Mouse (Mus musculus): Measurements from ENCODE around the gene Tns2. TPM values are rescaled to one million over a fixed set of nuclear protein-coding genes. Genes with fewer than 3 reads are reported as not detected.

The Tns2 gene
- polyA plus RNA-seq, 1 experiment from 2014 or later, result 10.5 TPM

DNA sequence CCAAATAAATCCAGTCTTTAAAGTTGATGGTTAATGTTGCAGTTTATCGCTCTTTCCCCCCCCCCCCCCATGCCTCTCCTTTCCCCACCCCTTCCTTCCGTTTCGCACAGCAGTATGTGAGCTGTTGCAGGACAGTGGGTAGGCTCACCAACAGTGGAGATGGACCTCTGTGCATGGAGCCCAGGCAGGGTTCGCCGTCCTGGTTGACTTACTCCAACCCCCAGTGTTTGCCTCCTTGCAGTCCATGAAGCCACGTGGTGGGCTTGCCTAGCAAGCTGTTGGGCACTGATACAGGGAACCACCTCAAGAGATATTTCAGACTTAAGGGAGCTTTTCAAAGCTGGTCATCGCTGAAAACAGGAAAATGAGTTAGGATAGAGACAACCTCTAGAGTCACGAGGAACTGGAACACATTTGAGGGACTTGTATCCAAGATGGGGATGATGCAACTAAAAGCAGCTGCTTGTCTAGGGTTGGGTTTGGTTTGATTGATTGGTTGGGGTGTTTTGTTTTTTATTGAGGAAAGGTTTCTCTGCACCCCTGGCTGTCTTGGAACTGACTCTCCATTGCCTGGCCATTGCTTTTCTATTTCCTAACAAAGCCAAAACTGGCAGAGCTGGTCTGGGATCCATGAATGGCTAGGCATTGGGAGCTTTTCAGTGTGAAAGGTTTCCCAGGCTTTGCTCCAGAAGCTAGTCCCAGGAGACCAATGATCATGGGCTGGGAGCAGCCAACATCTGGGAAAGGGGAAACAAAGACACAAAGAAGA is 2.9 kb upstream of the Tns2 start:
- no peak overlapping the region for H3K27ac ChIP-seq (replicated peaks)
- H3K36me3 ChIP-seq, result peaks cover 61% of the 10 kb centered on the region
- 80% methylated on average over 8 of the region's 8 CpGs for WGBS
- no peak overlapping the region for H3K4me3 ChIP-seq
- no peak for ATAC-seq (ENCODE audit: low read depth)
- no peak overlapping the region for H3K4me2 ChIP-seq
- peaks cover 29% of the 10 kb centered on the region for H3K27me3 ChIP-seq
- no peak overlapping the region for H3K9ac ChIP-seq
- peaks cover 50% of the 10 kb centered on the region for H3K4me1 ChIP-seq (replicated peaks)
- H3K9me3 ChIP-seq, result no peaks in the 10 kb centered on the region

GRCm38 (mm10) chr15:102097991-102098555 is 2.1 kb upstream of the Tns2 start:
- Histone ChIP-seq H3K4me1 (replicated peaks) (peaks cover 58% of the 10 kb centered on the region), H3K9ac (no peak overlapping the region), H3K9me3 (no peaks in the 10 kb centered on the region), H3K36me3 (peaks cover 53% of the 10 kb centered on the region), H3K27ac (replicated peaks) (no peak overlapping the region), H3K4me2 (peak overlapping the region; percentile 78; the same call in 1 of the 2 replicates), H3K4me3 (no peak overlapping the region), H3K27me3 (peaks cover 37% of the 10 kb centered on the region)
- 31% methylated on average over 5 of the region's 5 CpGs for WGBS
- no peak for ATAC-seq (ENCODE audit: low read depth)

DNA sequence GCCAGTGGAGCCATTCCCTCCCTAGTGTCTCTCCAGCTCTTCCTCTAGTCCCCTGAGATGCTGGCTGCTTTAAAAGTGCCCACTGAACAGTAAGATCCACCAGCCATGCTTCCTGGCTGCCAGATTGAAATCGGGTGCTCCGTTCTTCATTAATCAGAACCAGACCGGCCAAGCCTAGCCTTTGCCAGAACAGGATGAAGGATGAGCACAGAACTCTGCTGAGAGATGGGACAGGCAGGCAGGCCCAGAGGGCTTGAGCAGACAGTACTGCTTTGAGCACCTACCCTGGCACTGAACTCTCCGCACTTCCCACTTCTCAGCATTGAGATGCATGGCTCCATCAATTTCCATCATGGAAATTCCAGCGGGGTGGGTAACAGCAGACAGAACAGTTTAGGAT is 953 bp upstream of the Tns2 start:
- peaks cover 41% of the 10 kb centered on the region for H3K36me3 ChIP-seq
- H3K9me3 ChIP-seq, result no peaks in the 10 kb centered on the region
- peak overlapping the region; percentile 22 for H3K9ac ChIP-seq
- WGBS, result 44% methylated on average over 5 of the region's 5 CpGs
- peak overlapping the region; percentile 48 for H3K4me3 ChIP-seq
- H3K4me2 ChIP-seq, result peak overlapping the region; percentile 78
- peaks cover 70% of the 10 kb centered on the region for H3K4me1 ChIP-seq (replicated peaks)
- H3K27me3 ChIP-seq, result peaks cover 45% of the 10 kb centered on the region
- ATAC-seq (ENCODE audit: low read depth), result no peak
- H3K27ac ChIP-seq (replicated peaks), result no peak overlapping the region

GRCm38 (mm10) chr15:102099771-102100160 is 447 bp upstream of the Tns2 start:
- peak overlapping the region; percentile 71 for H3K9ac ChIP-seq
- WGBS, result 26% methylated on average over 8 of the region's 8 CpGs
- H3K36me3 ChIP-seq, result peaks cover 36% of the 10 kb centered on the region
- peak overlapping the region; percentile 78 for H3K4me2 ChIP-seq
- peaks cover 49% of the 10 kb centered on the region for H3K27me3 ChIP-seq
- peak overlapping the region; percentile 48 for H3K4me3 ChIP-seq
- no peaks in the 10 kb centered on the region for H3K9me3 ChIP-seq
- peaks cover 70% of the 10 kb centered on the region for H3K4me1 ChIP-seq (replicated peaks)
- no peak for ATAC-seq (ENCODE audit: low read depth)
- H3K27ac ChIP-seq (replicated peaks), result peak overlapping the region; percentile 84

- WGBS, result 29% methylated on average over 10 of the region's 10 CpGs
- peaks cover 23% of the 10 kb centered on the region for H3K36me3 ChIP-seq
- H3K4me1 ChIP-seq (replicated peaks), result peaks cover 82% of the 10 kb centered on the region
- H3K27ac ChIP-seq (replicated peaks), result peak overlapping the region; percentile 84
- peaks cover 62% of the 10 kb centered on the region for H3K27me3 ChIP-seq
- peak overlapping the region; percentile 78 for H3K4me2 ChIP-seq
- peak overlapping the region; percentile 48 for H3K4me3 ChIP-seq
- no peak for ATAC-seq (ENCODE audit: low read depth)
- peak overlapping the region; percentile 71; the same call in 1 of the 2 replicates for H3K9ac ChIP-seq
- H3K9me3 ChIP-seq, result no peaks in the 10 kb centered on the region
Observed at GRCm38 (mm10) chr15:102100996-102101671, 921 bp downstream of the Tns2 start.

DNA sequence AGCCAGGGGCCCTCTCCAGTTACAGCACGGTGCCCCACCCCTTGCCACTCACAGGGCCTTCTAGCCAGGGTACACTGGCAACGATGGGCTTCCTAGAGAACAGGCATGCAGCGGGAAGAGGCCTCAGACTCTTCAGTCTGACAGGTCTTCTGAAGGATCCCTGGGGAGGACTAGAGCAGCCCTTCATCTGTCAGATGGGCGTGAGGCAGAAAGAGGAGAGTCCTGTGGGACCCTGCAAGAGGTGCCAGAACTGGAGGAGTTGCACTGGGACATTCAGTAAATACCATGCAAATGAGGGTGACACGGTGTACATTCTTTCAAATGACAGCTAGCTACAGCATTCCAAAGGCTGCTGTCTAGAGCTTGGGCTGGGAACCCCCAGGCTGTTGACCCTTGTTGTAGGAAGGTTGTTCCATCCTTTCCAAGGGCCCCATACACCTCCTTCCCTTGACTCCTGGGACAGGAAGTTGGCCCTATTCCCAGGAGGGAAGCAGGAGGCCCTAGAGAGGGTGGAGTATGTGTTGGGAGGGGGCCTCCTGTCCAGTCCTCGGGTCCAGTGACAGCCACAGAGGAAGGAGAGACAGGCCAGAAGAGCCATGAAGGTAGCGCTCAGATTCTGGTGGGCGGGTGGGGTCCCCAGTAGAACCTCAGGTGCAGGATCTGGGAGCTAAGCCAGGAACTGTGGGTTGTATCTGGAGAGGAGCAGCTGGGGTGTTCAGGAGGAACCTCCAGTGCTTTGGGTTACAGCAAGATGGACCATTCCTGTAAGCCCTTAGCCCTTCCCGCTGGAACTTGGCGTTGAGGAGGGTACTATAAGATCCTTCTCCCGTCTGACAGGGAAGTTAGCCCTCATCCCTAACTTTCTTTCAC is 1.7 kb downstream of the Tns2 start:
- H3K27ac ChIP-seq (replicated peaks), result peak overlapping the region; percentile 84
- peaks cover 90% of the 10 kb centered on the region for H3K4me1 ChIP-seq (replicated peaks)
- H3K9ac ChIP-seq, result 0 out of 2 replicates have a peak overlapping the region, but pooled peaks have one; percentile 68
- H3K36me3 ChIP-seq, result peaks cover 16% of the 10 kb centered on the region
- no peaks in the 10 kb centered on the region for H3K9me3 ChIP-seq
- ATAC-seq (ENCODE audit: low read depth), result no peak
- WGBS, result 26% methylated on average over 11 of the region's 11 CpGs
- H3K27me3 ChIP-seq, result peaks cover 69% of the 10 kb centered on the region
- peak overlapping the region; percentile 78 for H3K4me2 ChIP-seq
- H3K4me3 ChIP-seq, result peak overlapping the region; percentile 48

DNA sequence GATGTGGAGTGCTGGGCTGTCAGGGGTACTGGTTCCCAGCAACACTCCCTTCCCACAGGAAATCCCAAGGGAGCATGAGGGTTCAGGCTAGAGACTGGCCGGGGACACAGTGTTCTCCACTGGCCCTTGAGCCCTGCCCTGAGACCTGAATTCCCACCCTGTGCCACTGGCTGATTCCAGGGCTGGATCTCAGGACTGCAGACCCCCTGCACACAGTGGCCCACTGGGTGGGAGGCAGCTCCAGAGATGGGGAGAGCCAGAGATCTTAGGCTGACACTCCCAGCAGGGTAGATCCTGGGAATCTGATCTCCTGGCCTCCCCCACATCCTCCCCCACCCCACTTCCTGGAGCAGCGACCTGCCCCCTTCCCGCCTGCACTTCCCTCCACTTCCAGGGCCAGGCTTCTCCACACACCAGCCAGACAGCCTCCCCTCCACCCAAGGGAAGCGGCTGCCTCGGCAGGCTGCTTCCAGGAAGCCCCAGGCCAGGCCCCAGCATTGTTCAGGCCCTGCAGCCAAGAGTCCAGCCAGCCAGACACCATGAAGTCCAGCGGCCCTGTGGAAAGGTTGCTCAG is 2.4 kb downstream of the Tns2 start:
- Histone ChIP-seq H3K4me2 (peak overlapping the region; percentile 78), H3K36me3 (peaks cover 9% of the 10 kb centered on the region), H3K9ac (peak overlapping the region; percentile 68), H3K4me3 (peak overlapping the region; percentile 48), H3K9me3 (no peaks in the 10 kb centered on the region), H3K27ac (replicated peaks) (peak overlapping the region; percentile 84), H3K27me3 (peaks cover 77% of the 10 kb centered on the region), H3K4me1 (replicated peaks) (peaks cover 91% of the 10 kb centered on the region)
- WGBS, result 23% methylated on average over 6 of the region's 6 CpGs
- ATAC-seq (ENCODE audit: low read depth), result no peak

GRCm38 (mm10) chr15:102103371-102103946 is 3.2 kb downstream of the Tns2 start:
- Histone ChIP-seq H3K36me3 (peaks cover 4% of the 10 kb centered on the region; the same call in 1 of the 2 replicates), H3K4me2 (peak overlapping the region; percentile 78), H3K4me1 (replicated peaks) (peaks cover 83% of the 10 kb centered on the region), H3K27me3 (peaks cover 75% of the 10 kb centered on the region), H3K4me3 (peak overlapping the region; percentile 48), H3K9ac (peak overlapping the region; percentile 68), H3K9me3 (no peaks in the 10 kb centered on the region), H3K27ac (replicated peaks) (peak overlapping the region; percentile 84)
- no peak for ATAC-seq (ENCODE audit: low read depth)
- 5% methylated on average over 14 of the region's 14 CpGs for whole genome bisulfite sequencing

- Histone ChIP-seq H3K4me2 (peak overlapping the region; percentile 78), H3K36me3 (peaks cover 4% of the 10 kb centered on the region; the same call in 1 of the 2 replicates), H3K4me1 (replicated peaks) (peaks cover 84% of the 10 kb centered on the region), H3K4me3 (peak overlapping the region; percentile 48), H3K9ac (peak overlapping the region; percentile 68), H3K9me3 (no peaks in the 10 kb centered on the region), H3K27ac (replicated peaks) (peak overlapping the region; percentile 84; the same call in 1 of the 2 replicates), H3K27me3 (peaks cover 69% of the 10 kb centered on the region)
- WGBS, result 28% methylated on average over 12 of the region's 12 CpGs
- ATAC-seq (ENCODE audit: low read depth), result no peak
Observed at GRCm38 (mm10) chr15:102103947-102104555, 3.8 kb downstream of the Tns2 start.

GRCm38 (mm10) chr15:102105360-102105759 is 5.1 kb downstream of the Tns2 start:
- Histone ChIP-seq H3K27me3 (peaks cover 65% of the 10 kb centered on the region), H3K36me3 (peaks cover 4% of the 10 kb centered on the region; the same call in 1 of the 2 replicates), H3K4me2 (peak overlapping the region; percentile 55; the same call in 1 of the 2 replicates), H3K9ac (no peak overlapping the region), H3K27ac (replicated peaks) (no peak overlapping the region), H3K9me3 (no peaks in the 10 kb centered on the region), H3K4me3 (no peak overlapping the region), H3K4me1 (replicated peaks) (peaks cover 77% of the 10 kb centered on the region)
- WGBS, result 46% methylated on average over 5 of the region's 5 CpGs
- no peak for ATAC-seq (ENCODE audit: low read depth)

Measured in neural tube, embryonic 13.5 days (tissue).